Mouse (Mus musculus) hematopoietic stem cell, adult 5-6 weeks (primary cell): ENCODE data around the gene Dolk. TPM values are rescaled to one million over a fixed set of nuclear protein-coding genes. Genes with fewer than 3 reads are reported as not detected.

ENCODE experiments used
- ATAC-seq, 2 experiments: fragments of 125-278 bp in 1 of 2; replicated peaks in 1 of 2; 2 replicates each; pipeline ENCODE4 v1.8.0; 2016 to 2017; ENCODE audit warnings: inconsistent platforms in 2 of 2, mild to moderate bottlenecking in 2 of 2, moderate number of reproducible peaks in 2 of 2, low read depth in 1 of 2, moderate TSS enrichment in 1 of 2; ENCODE audit not compliant: low FRiP score in 2 of 2, poor library complexity in 2 of 2, severe bottlenecking in 2 of 2, insufficient read depth in 1 of 2, low TSS enrichment in 1 of 2
- total RNA-seq: library from RNA; stranded (forward); fragments of 172-1452, 232-1000 nt; gene quantifications from 2 replicates; pipeline ENCODE4 v1.2.3, GENCODE M21; 2017

The Dolk gene
- total RNA-seq, result 8.8 and 9.9 TPM in 2 replicates

DNA sequence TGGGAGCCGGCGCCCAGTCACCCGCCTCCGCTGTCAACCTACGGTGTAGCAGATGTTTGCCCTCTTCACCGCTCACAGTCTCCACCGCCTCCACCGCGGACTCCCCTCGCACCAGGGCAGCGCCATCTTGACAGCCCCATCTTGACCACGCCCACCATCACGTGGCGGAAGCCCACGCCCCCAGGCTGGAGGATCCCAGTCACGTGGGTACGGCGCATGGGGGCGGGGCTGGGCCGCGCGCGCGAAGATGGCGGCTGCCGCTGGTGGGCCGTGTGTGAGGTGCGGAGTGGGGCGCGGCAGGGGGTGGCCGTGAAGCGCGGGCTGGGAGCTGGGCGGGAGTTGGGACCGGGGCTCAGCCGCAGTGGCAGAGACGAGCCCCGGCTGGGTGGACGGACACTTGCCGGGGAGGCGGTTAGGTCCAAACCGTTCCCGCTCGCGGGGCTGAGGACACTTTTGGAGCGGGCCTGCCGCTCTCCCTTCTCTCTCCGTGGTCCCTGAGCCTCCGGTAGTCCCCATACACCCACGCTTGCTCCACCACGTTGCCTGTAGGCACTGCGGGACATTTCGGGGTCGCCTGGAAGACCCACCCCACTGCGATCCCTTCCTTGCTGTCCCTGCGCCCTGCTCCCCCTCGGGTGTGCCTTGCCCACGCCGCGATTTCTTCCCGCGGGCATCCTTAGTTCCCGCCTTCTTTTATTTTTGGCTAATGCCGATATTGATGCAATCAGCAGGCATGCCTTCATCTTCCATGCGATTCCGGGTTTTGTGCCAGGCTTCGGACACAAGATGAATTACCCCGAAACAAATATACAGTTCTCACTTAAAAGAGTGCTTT lies at the start of gene Dolk, which contains the start of gene Nup188:
TSS of gene Dolk (minus strand) at position 143 of the 835 bp plus-strand sequence.
TSS of gene Nup188 (plus strand) at position 206 of the 835 bp plus-strand sequence.
- ATAC-seq, result peak; percentile 90 to 91

DNA sequence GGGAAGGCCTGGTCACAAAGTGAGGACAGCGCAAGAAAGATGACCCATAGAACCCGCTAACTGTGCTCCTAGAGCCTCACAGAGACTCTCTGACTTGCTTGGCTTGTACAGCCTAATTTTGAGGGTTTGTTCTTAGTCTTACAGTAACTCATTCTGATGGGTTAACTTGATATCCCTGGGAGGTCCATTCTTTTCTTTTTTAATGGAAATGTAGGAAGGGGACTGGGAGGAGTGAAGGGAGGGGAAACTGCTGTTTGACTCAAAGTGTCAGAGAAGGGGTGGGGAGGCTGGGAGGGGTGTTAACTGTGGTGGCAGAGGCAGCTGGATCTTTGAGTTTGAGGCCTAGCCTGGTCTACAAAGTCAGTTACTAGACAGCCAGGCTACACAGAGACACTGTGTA lies 49.2 kb upstream of the Dolk start:
- no peak for ATAC-seq

DNA sequence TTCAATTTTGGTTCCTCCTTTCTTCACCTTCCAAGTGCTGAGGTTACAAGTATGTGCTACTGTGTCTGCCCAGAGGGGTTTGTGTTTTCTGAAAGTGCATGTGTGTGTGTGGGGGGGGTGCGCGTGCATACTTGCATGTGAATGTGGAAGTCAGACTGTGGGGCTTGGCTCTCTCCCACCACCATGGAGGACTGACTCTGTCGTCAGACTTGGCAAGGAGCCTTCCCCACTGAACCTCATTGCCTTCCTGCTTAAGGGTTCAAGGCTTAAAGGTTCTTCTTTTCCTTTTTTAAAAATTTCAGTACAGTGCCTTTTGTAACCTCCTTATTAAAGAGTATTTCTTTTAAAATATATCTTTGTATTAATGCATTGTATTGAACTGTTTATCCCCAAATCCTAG lies 42.7 kb upstream of the Dolk start:
- no peak for ATAC-seq

DNA sequence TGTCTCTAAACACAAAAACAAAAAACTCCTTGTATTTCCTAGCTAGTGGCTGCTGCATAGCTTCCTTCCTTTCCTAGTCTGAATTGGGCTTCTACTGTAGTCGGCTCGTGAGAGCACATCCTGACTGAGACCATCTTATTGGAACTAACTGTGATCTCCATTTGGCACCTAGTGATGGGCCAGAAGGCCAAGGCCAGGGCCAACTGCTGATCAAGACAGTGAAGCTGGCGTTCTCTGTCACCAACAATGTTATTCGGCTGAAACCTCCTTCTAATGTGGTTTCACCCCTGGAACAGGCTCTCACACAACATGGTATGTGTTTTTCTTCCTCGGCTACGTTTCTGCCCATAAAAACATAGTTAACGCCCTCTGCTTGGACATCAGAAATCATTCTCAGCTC lies 41.1 kb upstream of the Dolk start:
- ATAC-seq, result no peak

DNA sequence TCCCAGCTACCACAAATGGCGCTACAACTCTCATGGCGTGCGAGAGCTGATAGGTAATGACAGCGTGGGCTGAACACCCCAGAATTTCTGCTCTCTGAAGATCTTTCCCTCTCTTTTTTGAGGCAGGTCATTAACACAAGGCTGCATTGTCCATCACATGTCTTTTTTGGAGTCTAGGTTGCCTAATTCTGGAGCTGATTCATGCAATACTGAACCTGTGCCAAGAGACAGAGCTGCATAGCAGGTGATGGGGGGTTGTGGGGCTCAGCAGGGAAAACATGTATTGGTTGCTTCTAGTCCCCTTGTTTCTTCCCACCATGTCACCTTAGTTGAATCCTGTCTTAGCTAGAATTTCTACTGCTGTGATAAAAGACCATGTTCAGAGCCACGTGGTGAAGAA lies 39.2 kb upstream of the Dolk start:
- ATAC-seq, result no peak

DNA sequence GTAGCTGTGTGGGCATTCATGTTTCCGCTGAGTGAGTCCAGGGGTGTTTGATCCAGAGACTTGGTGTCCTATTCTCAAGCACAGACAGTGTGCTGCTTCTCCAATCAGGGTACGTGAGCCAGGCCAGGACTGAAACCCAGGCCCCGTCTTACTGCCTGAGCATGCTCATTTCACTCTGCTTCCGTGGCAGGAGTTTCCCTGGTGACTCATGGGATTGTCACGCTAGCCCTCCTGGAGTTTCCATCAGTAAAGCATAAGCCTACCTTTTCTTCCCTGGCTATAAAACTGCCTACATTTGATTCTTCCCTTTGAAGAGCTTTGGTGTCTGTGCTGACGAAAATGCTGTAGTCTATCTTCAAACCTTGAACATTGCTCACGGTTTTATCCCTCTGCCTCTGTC lies 37.0 kb upstream of the Dolk start:
- no peak for ATAC-seq

DNA sequence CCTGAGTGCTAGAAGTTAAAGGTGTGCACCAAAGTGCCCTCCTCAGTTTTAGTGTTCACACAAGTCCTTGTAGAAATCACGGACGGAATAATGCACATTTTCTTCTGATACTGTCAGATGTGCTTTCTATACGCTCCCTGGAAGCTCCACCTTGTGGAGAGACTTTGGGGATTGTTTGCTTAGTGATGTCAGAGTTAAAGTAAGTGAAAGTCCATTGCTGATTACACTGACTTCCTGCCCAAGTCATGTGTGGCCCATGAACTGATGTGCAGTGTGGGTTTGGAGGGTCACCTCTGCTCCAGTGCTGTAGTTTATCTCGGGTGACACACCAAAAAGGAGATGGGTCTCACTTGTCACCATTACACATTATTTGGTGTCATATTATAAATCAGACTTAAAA lies 33.1 kb upstream of the Dolk start:
- no peak for ATAC-seq

DNA sequence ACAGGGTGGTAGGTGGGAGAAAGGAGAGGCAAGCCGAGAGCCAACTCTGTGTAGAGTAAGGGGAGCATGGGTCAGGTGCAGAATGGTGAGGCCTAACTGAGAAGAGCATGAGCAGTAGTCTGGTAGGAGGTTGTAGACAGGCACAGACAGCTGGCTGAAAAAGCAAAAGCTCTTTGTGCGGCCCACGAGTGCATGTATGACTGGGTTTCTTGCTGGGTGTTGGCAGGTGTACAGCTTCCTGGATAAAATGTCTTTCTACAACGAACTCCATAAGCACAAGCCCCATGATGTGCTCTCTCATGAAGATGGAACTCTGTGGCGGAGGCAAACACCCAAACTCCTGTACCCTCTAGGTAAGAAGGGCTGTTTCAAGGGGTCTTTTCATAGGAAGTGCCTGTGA lies 30.8 kb upstream of the Dolk start:
- ATAC-seq, result no peak

DNA sequence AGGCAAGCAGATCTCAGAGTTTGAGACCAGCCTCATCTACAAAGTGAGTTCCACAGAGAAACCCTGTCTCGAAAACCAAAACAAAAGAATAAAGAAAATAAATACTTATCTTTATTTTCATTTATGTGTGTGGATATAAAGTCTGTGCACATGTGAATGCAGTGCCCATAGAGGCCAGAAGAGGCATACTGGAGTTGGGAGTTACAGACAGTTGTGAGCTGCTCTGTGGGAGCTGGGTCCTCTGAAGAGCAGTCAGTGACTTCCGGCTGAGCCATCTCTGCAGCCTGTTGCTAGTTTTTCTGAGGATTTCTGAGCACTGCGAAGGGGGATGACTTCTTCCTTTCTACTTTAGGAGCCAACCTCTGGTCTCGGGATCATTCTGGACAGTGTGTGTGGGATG lies 30.0 kb upstream of the Dolk start:
- no peak for ATAC-seq

DNA sequence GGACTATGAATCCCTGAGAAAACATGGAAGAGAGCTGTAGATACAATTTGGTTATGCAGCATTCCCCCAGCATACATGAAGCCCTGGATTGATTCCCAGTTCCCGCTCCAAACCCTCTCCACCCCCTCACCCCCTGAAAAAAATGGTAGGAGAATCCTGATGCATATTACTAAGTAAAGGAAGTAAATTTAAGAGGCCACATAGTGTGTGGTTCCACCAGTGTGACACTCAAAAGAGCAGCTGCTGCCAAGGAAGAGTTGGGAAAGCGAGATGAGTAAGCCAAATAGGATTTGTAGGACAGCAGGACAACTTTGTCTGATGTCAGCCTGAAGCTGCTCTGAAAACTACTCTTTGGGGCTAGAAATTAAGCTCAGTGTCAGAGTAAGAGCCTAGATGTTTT lies 25.3 kb upstream of the Dolk start:
- ATAC-seq, result no peak

DNA sequence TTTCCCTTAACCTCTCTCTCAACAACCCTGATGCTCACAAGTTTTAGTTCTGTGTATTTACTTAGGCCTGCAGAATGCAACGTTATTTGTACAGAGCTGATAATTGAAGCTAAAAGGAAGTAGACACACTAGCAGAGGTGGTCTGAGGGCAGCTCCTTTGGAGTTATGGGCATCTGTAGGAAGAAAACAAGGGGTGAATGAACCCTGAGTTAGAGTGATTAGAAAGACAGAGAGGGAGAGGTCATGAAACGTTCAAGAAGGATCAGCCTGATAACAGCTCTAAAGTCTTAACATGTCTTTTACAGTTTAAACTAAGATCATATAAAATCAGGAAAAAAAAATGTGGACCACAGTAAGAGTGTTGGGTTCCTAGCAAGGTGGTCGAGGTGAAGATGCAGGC lies 23.2 kb upstream of the Dolk start:
- no peak for ATAC-seq

DNA sequence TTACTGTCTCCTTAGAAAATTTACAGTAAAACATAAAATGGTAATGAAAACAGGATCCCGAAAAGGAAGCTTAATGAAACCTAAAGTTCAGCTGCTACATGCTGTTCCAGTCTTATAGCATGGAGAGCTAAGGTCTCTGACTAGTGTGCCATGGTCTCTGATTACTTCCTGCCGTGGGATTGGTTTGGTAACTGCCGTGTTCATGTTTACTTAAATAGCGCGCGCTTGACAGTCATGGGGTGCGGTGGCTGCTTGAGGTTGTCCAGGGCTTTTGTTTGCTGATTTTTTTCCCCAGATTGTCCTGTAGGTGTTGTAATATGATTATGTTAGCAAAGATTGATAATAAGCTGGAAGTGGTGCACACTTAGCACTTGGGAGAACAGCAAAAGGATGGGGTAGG lies 20.0 kb upstream of the Dolk start:
- ATAC-seq, result no peak

DNA sequence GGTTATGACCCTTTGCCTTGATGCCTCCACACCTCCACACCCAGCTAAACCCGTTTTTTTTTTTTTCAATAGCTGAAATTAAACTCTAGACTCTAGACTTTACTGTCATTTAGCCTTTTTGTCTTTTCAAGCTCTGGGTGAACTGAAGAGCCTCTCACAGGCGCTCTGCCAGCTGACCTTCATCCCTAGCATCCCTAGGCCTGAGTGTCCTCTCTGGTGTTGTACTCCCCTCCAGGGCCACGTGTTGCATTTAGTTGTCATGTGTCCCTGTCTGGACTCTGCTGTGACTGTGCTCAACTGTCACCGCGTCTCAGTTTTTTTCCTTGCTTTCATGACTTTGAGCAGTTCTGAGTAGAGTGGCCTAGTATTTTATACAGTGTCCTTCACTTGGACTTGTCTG lies 13.8 kb upstream of the Dolk start:
- ATAC-seq, result no peak

DNA sequence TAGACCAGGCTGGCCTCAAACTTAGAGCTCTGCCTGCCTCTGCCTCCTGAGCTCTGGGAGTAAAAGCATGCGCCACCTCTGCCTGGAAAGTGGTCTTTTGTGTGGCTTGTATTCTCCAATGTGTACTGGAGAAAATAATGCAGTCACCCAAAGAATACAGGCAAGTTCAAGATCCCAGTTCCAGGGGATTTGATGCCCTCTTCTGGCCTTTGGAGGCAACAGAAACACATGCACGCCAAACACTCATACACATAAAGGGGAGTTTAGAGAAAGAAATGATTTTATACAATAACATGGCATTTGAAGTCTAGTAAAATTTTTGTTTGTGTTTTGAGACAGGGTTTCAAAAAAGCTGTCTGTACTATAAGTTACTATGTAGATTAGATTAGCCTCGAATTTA lies 13.4 kb upstream of the Dolk start:
- no peak for ATAC-seq

DNA sequence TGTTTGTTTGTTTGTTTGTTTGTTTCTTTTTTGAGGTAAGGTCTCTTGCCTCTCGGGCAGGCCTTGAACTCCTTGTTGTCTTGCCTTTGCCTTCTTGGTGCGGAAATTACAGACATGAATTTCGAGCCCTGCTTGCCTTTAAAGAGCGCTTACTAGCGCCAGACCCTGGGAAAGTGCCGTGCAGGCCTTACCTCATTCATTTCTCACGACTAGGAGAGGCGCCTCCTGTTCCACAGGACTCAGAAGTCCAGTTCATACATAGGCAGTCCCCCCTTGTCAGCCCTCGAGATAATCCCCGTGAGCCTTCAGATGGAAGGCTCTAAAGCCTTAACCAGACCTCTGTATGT lies 866 bp upstream of the Dolk start:
- ATAC-seq, result no peak

DNA sequence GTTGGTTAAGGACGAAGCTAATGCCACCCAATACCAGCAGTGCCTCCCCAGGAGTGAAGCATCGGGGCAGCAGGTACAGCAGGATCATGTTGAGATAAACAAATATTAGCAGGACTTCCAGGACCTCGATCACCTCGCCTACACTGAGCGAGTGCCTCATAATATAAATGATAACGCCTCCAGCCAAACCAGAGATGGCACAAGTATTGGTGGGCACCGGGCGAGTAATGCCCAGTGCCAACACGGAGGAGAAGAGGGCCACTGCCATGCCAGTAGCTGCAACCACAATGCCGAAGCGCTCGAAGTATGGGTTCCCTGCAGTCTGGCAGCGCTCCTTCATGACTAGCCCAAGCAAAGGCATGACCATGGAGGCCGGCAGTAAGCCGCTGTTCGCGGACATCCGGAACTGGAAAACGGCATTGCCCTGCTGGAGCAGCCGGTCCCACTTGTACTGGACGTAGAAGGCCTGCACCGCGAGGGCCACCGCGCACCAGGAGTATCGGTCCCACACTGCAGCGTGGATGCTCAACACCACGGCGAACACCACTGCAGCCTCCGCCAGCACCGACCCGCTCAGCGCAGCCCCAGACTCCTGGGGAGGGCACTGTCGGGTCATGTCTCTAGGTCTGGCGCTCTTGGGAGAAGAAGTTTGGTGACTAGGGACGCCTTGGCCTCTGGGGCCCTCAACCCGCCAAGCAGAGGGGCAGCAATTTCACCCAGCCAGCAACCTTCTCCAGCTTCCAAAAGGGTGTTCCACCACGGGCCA lies 535 bp downstream of the Dolk start:
- peak; percentile 19 to 32; a peak in 2 of 4 replicates for ATAC-seq

DNA sequence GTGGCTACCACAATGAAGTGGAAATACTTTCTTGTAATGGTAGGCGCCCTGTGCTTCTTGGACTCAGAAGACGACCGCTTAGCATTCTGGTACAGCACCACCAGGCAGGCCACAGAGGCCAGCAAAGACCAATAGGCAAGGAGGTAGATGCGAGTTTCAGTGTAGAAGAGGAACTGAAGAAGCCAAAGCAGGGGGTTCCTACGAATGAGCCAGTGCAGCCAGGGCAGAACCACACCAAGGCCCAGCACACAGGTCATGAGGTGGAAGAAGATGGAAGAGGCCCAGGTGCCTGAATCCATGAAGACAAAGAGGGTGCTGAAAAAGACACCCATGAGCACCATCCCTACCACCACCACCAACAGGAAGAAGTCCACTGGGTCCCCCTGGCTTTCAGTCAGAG lies 1.1 kb downstream of the Dolk start:
- no peak for ATAC-seq

DNA sequence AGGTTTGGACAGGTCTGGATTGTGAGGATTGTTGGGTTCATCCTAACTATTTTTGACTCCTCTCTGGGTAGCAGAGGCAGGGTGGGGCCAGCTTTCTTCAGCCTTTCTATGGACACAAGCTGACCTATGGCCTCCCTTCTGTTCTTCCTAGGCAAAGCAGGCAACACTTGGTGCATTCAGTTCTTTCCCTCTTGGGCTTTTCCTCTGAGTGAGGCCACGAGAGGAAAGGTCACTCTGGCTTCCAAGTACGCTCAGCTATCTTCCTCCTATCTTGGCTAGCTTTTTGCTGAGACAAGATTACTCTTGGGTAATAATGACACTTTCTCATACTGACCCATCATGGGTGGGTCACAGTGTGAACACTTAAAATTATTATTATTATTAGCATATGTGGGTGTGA lies 2.9 kb downstream of the Dolk start:
- no peak for ATAC-seq

DNA sequence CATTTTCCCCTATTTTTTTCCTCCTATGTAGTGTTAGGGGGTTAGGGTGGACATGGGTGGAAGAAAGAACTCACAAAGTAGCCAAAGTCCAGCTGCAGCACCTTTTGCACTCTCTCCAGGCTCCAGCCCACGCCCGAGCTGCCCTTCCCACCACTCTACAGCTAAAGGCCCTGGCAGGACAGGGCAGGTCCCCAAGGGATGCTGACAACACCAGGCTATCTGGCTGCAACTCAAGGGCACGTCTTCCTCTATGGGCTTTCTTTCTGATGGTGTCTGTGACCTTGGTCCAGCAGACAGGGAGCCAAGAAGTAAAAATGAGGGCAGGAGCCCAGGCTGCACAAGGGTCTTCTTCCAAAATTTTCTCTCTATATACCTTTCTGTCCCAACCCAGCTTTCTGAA lies 4.5 kb downstream of the Dolk start:
- ATAC-seq, result no peak
